Mouse (Mus musculus): ENCODE results near the gene Wdr59. TPM values are rescaled to one million over a fixed set of nuclear protein-coding genes. Genes with fewer than 3 reads are reported as not detected.

Wdr59 gene
- polyA plus RNA-seq, 1 experiment from 2014 or later: 6.0 TPM

GRCm38 (mm10) chr8:111536978-111537764 is 15.3 kb upstream of the Wdr59 start:
- under 1% methylated on average over 64 of the region's 64 CpGs for WGBS
- Histone ChIP-seq H3K36me3 (no peaks in the 10 kb centered on the region), H3K9me3 (no peaks in the 10 kb centered on the region), H3K4me3 (peak overlapping the region; percentile 98), H3K4me1 (peaks cover 39% of the 10 kb centered on the region), H3K4me2 (replicated peaks) (peak overlapping the region; percentile 82), H3K27ac (replicated peaks) (peak overlapping the region; percentile 94), H3K9ac (replicated peaks) (peak overlapping the region; percentile 98), H3K27me3 (no peaks in the 10 kb centered on the region)
- peak; percentile 55 for ATAC-seq (ENCODE audit: low FRiP score, low read depth)

DNA sequence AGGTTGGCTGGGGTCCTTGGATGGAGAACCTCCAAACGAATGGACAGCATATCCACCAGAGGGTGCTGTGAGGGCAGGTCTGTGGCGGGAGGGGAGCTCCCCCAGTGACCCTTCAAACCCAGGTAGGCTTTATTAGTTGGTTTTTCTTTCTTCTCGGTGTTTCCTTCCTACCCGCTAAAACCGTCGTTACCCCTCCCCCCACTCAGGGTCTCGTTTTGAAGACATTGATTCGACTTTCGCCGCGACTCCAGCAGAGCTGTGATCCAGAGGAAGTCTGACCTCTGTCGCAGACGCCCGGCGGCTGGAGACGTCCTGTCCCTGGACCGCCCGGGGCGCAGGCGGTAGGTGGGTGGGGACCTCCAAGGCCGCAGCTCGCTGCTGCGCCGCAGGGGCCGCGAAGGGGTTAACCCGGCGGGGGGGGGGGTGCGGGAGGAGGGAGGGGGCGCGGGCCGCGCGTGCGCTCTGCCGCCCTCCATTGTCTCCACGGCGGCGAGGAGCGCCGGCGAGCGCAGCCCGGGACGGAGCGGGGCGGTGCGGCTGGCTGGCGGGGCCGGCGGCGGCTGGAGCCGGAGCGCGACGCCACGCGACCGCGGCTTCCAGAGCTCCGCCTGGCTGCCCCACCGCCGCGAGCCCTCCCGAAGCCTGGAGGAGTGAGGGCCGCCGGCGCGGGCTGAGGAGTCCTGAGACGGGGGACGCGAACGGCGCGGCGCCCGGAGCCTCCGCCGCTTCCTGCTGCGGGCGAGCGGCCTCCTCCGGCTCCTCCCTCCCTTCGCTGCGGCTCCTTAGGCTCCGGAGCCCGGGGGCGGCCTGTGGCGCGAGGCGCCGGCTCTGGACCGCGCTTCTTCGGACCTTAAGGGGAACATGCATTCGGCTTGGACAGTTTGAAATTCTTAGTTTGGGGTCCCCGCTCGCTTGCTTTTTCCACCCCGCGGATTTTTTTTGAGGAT is 14.4 kb upstream of the Wdr59 start, which contains the start of gene Znrf1:
Gene Znrf1 (plus strand): TSS at position 67 of the 947 bp plus-strand sequence.
- ATAC-seq (ENCODE audit: low FRiP score, low read depth): peak; percentile 93
- H3K4me3 ChIP-seq: peak within 1 kb of the TSS; percentile 98
- H3K27me3 ChIP-seq: no peaks in the 10 kb centered on the region
- H3K36me3 ChIP-seq: no peaks in the 10 kb centered on the region
- H3K4me2 ChIP-seq (replicated peaks): peak within 1 kb of the TSS; percentile 82
- H3K9ac ChIP-seq (replicated peaks): peak within 1 kb of the TSS; percentile 98
- peak within 1 kb of the TSS; percentile 94 for H3K27ac ChIP-seq (replicated peaks)
- H3K9me3 ChIP-seq: no peaks in the 10 kb centered on the region
- under 1% methylated on average over 53 of the region's 100 CpGs for WGBS
- H3K4me1 ChIP-seq: peaks cover 37% of the 10 kb centered on the region

- H3K4me3 ChIP-seq: peak overlapping the region; percentile 98
- 37% methylated on average over 5 of the region's 5 CpGs for WGBS
- H3K36me3 ChIP-seq: no peaks in the 10 kb centered on the region
- no peaks in the 10 kb centered on the region for H3K9me3 ChIP-seq
- ATAC-seq (ENCODE audit: low FRiP score, low read depth): no peak
- H3K9ac ChIP-seq (replicated peaks): no peak overlapping the region
- H3K4me2 ChIP-seq (replicated peaks): peak overlapping the region; percentile 82
- H3K27ac ChIP-seq (replicated peaks): no peak overlapping the region
- no peaks in the 10 kb centered on the region for H3K27me3 ChIP-seq
- peaks cover 29% of the 10 kb centered on the region for H3K4me1 ChIP-seq
Measured at GRCm38 (mm10) chr8:111535491-111535890, 13.6 kb upstream of the Wdr59 start.

- no peak overlapping the region for H3K4me2 ChIP-seq (replicated peaks)
- no peak for ATAC-seq (ENCODE audit: low FRiP score, low read depth)
- H3K9me3 ChIP-seq: no peaks in the 10 kb centered on the region
- no peaks in the 10 kb centered on the region for H3K36me3 ChIP-seq
- no peak overlapping the region for H3K4me3 ChIP-seq
- H3K4me1 ChIP-seq: peaks cover 10% of the 10 kb centered on the region
- H3K27ac ChIP-seq (replicated peaks): no peak overlapping the region
- WGBS: 69% methylated on average over 4 of the region's 4 CpGs
- H3K9ac ChIP-seq (replicated peaks): no peak overlapping the region
- no peaks in the 10 kb centered on the region for H3K27me3 ChIP-seq
Measured at GRCm38 (mm10) chr8:111533503-111533902, 11.6 kb upstream of the Wdr59 start.

- Histone ChIP-seq H3K4me1 (0 out of 2 replicates have a peak, but pooled peaks cover 3% of the 10 kb centered on the region), H3K36me3 (no peaks in the 10 kb centered on the region), H3K27me3 (no peaks in the 10 kb centered on the region), H3K4me2 (replicated peaks) (no peak overlapping the region), H3K27ac (replicated peaks) (no peak overlapping the region), H3K4me3 (no peak overlapping the region), H3K9me3 (no peaks in the 10 kb centered on the region), H3K9ac (replicated peaks) (no peak overlapping the region)
- 88% methylated on average over 17 of the region's 17 CpGs for WGBS
- no peak for ATAC-seq (ENCODE audit: low FRiP score, low read depth)
Measured at GRCm38 (mm10) chr8:111531621-111532020, 9.7 kb upstream of the Wdr59 start.

DNA sequence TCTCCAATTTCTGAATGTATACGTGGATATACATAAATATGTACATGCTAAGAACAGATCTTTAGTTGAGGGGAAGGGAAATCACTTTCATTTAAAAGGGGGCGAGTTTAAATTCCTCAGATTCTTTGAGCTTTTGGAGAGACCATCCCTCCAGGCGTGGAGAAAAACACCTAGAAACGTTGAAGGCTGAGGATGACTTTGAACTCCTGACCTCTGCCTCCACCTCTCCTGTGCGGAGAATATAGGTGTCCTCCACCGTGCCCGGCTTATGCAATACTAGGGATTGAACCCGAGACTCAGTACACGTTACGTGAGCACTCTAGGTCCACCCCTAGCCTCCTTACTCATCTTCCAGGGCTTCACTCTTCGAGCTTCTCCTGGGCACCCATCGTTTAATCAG is 9.3 kb upstream of the Wdr59 start:
- no peak overlapping the region for H3K4me3 ChIP-seq
- ATAC-seq (ENCODE audit: low FRiP score, low read depth): no peak
- H3K36me3 ChIP-seq: no peaks in the 10 kb centered on the region
- 0 out of 2 replicates have a peak, but pooled peaks cover 3% of the 10 kb centered on the region for H3K4me1 ChIP-seq
- WGBS: 84% methylated on average over 12 of the region's 12 CpGs
- H3K9ac ChIP-seq (replicated peaks): no peak overlapping the region
- H3K27ac ChIP-seq (replicated peaks): no peak overlapping the region
- H3K27me3 ChIP-seq: no peaks in the 10 kb centered on the region
- H3K9me3 ChIP-seq: no peaks in the 10 kb centered on the region
- H3K4me2 ChIP-seq (replicated peaks): no peak overlapping the region

DNA sequence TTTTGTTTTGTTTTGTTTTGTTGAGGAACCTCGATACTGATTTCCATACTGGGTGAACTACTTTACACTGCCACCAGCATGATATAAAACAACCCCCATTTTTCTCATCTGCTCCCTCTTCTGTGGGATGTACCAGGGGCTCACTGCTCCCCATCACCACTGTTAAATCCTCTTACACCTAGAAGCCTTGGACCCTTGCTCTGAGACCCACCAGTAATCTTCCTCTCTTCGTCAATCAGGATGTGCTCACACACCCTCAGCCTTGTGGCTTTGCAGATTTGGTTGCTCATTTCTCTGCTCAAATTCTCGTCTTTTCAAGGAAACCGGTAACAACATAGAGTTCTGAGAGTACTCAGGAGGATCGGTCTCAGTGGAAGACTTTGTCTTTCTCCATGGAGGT is 6.2 kb upstream of the Wdr59 start:
- no peak overlapping the region for H3K4me3 ChIP-seq
- ATAC-seq (ENCODE audit: low FRiP score, low read depth): no peak
- no peak overlapping the region for H3K27ac ChIP-seq (replicated peaks)

GRCm38 (mm10) chr8:111527149-111527548 is 5.3 kb upstream of the Wdr59 start:
- WGBS: 76% methylated on average over 8 of the region's 8 CpGs
- ATAC-seq (ENCODE audit: low FRiP score, low read depth): no peak
- Histone ChIP-seq H3K9me3 (no peaks in the 10 kb centered on the region), H3K27ac (replicated peaks) (no peak overlapping the region), H3K4me2 (replicated peaks) (no peak overlapping the region), H3K9ac (replicated peaks) (no peak overlapping the region), H3K36me3 (no peaks in the 10 kb centered on the region), H3K27me3 (no peaks in the 10 kb centered on the region), H3K4me1 (no peaks in the 10 kb centered on the region), H3K4me3 (no peak overlapping the region)

More for the DNA sequence above, 6.2 kb upstream of the Wdr59 start:
- no peaks in the 10 kb centered on the region for H3K9me3 ChIP-seq
- no peaks in the 10 kb centered on the region for H3K36me3 ChIP-seq
- H3K27me3 ChIP-seq: no peaks in the 10 kb centered on the region
- no peaks in the 10 kb centered on the region for H3K4me1 ChIP-seq
- H3K4me2 ChIP-seq (replicated peaks): no peak overlapping the region
- WGBS: 82% methylated on average over 5 of the region's 5 CpGs
- no peak overlapping the region for H3K9ac ChIP-seq (replicated peaks)

DNA sequence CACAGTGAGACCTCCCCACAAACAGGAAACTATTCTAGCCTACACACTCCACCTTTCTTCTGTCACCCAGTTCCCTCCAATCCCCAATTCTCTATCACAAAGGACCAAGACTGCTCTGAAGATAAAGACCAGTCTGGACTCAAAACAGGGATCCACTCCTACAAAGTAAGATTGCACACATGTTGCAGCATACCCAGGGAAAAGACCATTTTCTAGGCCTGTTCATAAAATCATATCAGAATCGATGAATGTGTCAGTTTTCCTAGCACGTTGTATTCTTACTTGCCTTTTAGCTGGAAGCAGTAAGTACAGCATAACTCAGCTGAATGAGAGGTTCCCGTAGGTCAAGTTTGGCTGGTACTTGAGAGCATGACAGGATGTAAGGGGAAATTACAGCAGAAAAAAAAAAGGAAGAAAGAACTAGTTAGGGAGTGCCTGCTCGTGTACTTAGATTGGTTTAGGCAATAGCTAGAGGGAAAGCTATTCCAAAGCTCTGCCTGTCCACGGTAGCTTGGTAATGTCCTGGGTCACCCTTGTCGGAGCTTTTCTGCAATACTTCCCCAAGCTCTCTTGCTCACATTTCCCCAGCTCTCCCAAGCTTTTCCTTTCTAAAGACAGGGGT is 4.6 kb upstream of the Wdr59 start:
- Histone ChIP-seq H3K9me3 (no peaks in the 10 kb centered on the region), H3K4me2 (replicated peaks) (no peak overlapping the region)
- no peak for ATAC-seq (ENCODE audit: low FRiP score, low read depth)

GRCm38 (mm10) chr8:111517466-111517865 is 4.4 kb downstream of the Wdr59 start:
- no peak for ATAC-seq (ENCODE audit: low FRiP score, low read depth)
- H3K4me1 ChIP-seq: peaks cover 9% of the 10 kb centered on the region
- no peaks in the 10 kb centered on the region for H3K36me3 ChIP-seq
- H3K9me3 ChIP-seq: no peaks in the 10 kb centered on the region
- 88% methylated on average over 2 of the region's 2 CpGs for WGBS
- H3K4me3 ChIP-seq: no peak overlapping the region
- no peak overlapping the region for H3K27ac ChIP-seq (replicated peaks)
- no peak overlapping the region for H3K4me2 ChIP-seq (replicated peaks)
- H3K9ac ChIP-seq (replicated peaks): no peak overlapping the region
- H3K27me3 ChIP-seq: no peaks in the 10 kb centered on the region

More for the DNA sequence above, 4.6 kb upstream of the Wdr59 start:
- no peak overlapping the region for H3K4me3 ChIP-seq
- no peaks in the 10 kb centered on the region for H3K27me3 ChIP-seq
- no peak overlapping the region for H3K9ac ChIP-seq (replicated peaks)
- H3K36me3 ChIP-seq: no peaks in the 10 kb centered on the region
- no peak overlapping the region for H3K27ac ChIP-seq (replicated peaks)
- peaks cover under 1% of the 10 kb centered on the region; the same call in 1 of the 2 replicates for H3K4me1 ChIP-seq
- 83% methylated on average over 6 of the region's 6 CpGs for WGBS

DNA sequence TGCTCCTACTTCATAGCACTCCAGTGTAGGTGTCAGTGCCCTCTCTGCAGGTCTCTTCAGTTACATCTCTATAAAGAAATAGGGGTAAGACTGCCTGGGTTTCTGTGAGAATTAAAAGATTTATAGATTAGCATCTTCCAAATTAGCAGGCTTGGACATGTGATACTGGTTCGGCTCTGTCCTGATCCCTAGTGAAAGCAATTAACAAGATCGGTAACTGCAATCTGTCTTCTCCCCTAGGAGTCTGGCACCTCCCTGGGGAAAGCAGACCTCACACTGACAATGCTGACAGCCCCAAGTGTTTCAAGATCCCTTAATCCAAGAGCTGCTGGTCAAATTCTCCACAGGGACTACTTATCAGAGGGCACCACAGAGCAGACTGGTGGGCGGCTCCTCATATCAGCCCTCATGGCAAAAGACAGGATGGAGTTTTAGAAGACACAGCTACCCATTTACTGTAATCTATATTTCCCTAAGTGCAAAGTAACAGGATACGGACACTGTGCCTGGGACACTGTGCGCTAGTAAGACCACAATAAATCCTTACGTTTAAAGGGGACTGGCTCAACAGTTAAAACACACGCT is 5.3 kb downstream of the Wdr59 start:
- no peaks in the 10 kb centered on the region for H3K27me3 ChIP-seq
- H3K36me3 ChIP-seq: no peaks in the 10 kb centered on the region
- no peaks in the 10 kb centered on the region for H3K9me3 ChIP-seq
- no peak overlapping the region for H3K4me3 ChIP-seq
- no peak overlapping the region for H3K27ac ChIP-seq (replicated peaks)
- H3K9ac ChIP-seq (replicated peaks): no peak overlapping the region
- peaks cover 9% of the 10 kb centered on the region for H3K4me1 ChIP-seq
- WGBS: 81% methylated on average over 7 of the region's 7 CpGs
- H3K4me2 ChIP-seq (replicated peaks): no peak overlapping the region
- no peak for ATAC-seq (ENCODE audit: low FRiP score, low read depth)
